Mouse (Mus musculus) heart, adult 2 months (tissue): ENCODE data around the gene Nucb1. TPM values are rescaled to one million over a fixed set of nuclear protein-coding genes. Genes with fewer than 3 reads are reported as not detected.

Experiments
- DNase-seq, 2 experiments: peaks; one replicate each; pipeline ENCODE4 v3.0.0; 2021
- H3K27ac ChIP-seq: fragments of 200-600 bp; 2 replicates; pipeline ENCODE4 v1.8.1; 2022
- H3K27me3 ChIP-seq: fragments of 200-500 bp; 2 replicates; pipeline ENCODE4 v1.6.1; 2012; ENCODE audit warnings: mild to moderate bottlenecking, low read length, inconsistent platforms, mixed read lengths; ENCODE audit not compliant: control insufficient read depth, insufficient read depth
- H3K36me3 ChIP-seq: fragments of 200-500 bp; 2 replicates; pipeline ENCODE4 v1.6.1; 2012; ENCODE audit warnings: low read length, inconsistent platforms; ENCODE audit not compliant: control insufficient read depth, insufficient read depth
- H3K4me1 ChIP-seq: fragments of 200-500 bp; 2 replicates; pipeline ENCODE4 v1.6.1; 2011; ENCODE audit warnings: low read length; ENCODE audit not compliant: control insufficient read depth, insufficient read depth
- H3K4me3 ChIP-seq: fragments of 200-600 bp; 2 replicates; pipeline ENCODE4 v1.8.1; 2022
- H3K79me2 ChIP-seq: fragments of 200-500 bp; replicated peaks from 2 replicates; pipeline ENCODE4 v1.6.1; 2012; ENCODE audit warnings: mild to moderate bottlenecking, inconsistent platforms, low read length, moderate library complexity, mixed read lengths; ENCODE audit not compliant: control insufficient read depth, insufficient read depth
- H3K9ac ChIP-seq: fragments of 200-500 bp; 2 replicates; pipeline ENCODE4 v1.6.1; 2012; ENCODE audit warnings: low read depth, mild to moderate bottlenecking, control low read depth, inconsistent platforms, low read length, mixed read lengths
- CTCF ChIP-seq: fragments of 200-600 bp; IDR thresholded peaks from 2 replicates; pipeline ENCODE4 v1.8.1; 2022; ENCODE audit warnings: antibody characterized with exemption, mild to moderate bottlenecking, moderate library complexity
- EP300 ChIP-seq: fragments of 200-500 bp; IDR thresholded peaks from 2 replicates; pipeline ENCODE4 v1.6.1; 2011; ENCODE audit warnings: low read depth, low read length, control low read depth; ENCODE audit not compliant: insufficient read depth
- POLR2A ChIP-seq: fragments of 200-500 bp; IDR thresholded peaks from 2 replicates; pipeline ENCODE4 v1.6.1; 2011; ENCODE audit warnings: mild to moderate bottlenecking, low read depth, low read length, control low read depth; ENCODE audit not compliant: insufficient read depth
- WGBS: fragments of 180-500 bp; shearing (Covaris S2); methylation state at CpG from one replicate; pipeline ENCODE4 v1.1.7; 2018; 5-methylcytosine and 5-hydroxymethylcytosine counted together
- intact Hi-C: fragments of 180-260 bp; cut with DNase I; formaldehyde crosslinking; loops from one replicate; pipeline ENCODE4 v1.15.1; 2025
- polyA plus RNA-seq: library from polyadenylated mRNA; depleted of rRNA; stranded (reverse); fragments of >200 nt; gene quantifications from 2 replicates; pipeline ENCODE4 v1.2.3, GENCODE M21; 2012
- total RNA-seq, 2 experiments: library from RNA; stranded (reverse); gene quantifications; 2 replicates each; pipeline ENCODE4 v1.2.3; 2021

Nucb1 gene
- total and polyA plus RNA-seq, 3 experiments, result 132 to 177 (median 152) TPM

DNA sequence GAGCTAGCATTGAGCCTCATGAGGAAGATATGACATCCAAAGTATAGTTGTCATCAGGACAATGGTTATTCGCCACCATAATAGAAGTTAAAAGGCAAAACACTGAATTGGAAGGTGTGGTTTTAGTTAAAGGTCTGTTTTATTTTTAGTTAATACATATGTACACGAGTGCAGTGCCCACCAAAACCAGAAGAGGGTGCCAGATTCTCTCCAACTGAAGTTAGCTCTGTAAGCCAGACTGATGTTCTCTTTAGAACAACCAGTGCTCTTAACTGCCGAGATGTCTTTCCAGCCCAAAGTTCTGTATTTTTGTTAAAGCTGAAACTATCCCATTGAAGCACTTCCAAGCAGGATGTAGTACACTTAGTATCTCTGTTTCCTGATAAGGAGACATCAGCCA lies 39.3 kb downstream of the Nucb1 start:
- Histone ChIP-seq H3K27me3 (no peaks in the 10 kb centered on the region), H3K4me1 (0 out of 2 replicates have a peak, but pooled peaks cover 2% of the 10 kb centered on the region), H3K9ac (no peak overlapping the region), H3K36me3 (no peaks in the 10 kb centered on the region), H3K4me3 (no peak overlapping the region), H3K79me2 (no peaks in the 10 kb centered on the region), H3K27ac (no peak overlapping the region)
- peak; percentile 70 to 79 for DNase-seq
- TF ChIP-seq EP300 (no peak), CTCF (peak; percentile 96), POLR2A (no peak)
- intact Hi-C loops, result no loop called here
- WGBS, result 6% methylated on average over 3 of the region's 3 CpGs

GRCm38 (mm10) chr7:45467090-45467670 lies 43.0 kb downstream of the Nucb1 start:
- TF ChIP-seq EP300, result no peak
- no peak for TF ChIP-seq CTCF
- TF ChIP-seq POLR2A, result no peak
- H3K4me3 ChIP-seq, result peak overlapping the region; percentile 92
- H3K9ac ChIP-seq, result peak overlapping the region; percentile 61; the same call in 1 of the 2 replicates
- H3K4me1 ChIP-seq, result 0 out of 2 replicates have a peak, but pooled peaks cover 3% of the 10 kb centered on the region
- H3K79me2 ChIP-seq, result no peaks in the 10 kb centered on the region
- H3K27me3 ChIP-seq, result no peaks in the 10 kb centered on the region
- peak overlapping the region; percentile 86 for H3K27ac ChIP-seq
- intact Hi-C loops, result loop anchor here (10.0 kb wide), 1 partner anchor 338 kb away; no protein-coding TSS in a partner anchor
- WGBS, result 44% methylated on average over 7 of the region's 7 CpGs
- DNase-seq, result no peak
- H3K36me3 ChIP-seq, result no peaks in the 10 kb centered on the region

DNA sequence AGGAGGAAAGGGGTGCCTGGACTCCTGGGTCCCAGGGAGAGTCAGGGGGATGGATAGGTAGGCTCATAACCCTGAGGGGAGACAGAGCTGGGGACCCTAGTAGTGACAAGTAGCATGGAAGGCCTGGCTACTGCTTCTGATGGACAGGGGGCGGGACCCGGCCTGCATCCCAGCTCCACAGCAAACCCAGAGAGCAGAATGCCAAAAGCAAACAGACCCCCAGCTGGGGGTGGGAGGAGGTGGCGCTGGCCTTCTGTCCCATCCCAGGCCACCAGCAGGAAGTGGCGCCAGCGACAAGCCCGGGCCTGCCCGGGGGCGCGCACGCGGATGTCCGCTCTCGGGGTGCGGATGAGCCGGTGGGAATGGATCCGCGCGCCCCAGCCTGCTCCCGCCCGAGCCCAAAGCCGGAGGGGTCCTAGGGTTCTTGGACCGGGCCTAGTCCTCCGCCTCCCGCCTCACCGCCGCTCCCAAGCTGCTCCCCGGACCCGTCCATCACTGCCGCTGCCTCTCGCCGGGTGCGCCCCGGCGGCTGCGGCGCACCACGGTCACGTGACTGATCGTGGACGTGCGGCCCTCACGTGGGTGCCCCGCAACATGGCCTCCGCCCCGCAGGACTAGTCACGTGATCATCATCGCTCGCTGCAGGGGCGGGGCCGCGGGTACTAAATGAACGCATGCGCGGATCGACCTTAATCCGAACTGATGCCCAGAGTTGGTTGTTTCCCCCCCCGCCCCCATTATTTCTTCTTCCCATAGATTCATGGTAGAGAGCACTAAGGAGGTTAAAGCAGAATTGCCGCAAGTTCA lies 43.7 kb downstream of the Nucb1 start, which contains the start of gene Bax:
Gene Bax, minus strand, starts transcription at position 616 of the 807 bp plus-strand sequence.
- TF ChIP-seq POLR2A (peak; percentile 76), CTCF (peak; percentile 17; the same call in 1 of the 2 replicates), EP300 (0 out of 2 replicates have a peak, but pooled peaks have one; percentile 68)
- Histone ChIP-seq H3K27me3 (no peaks in the 10 kb centered on the region), H3K9ac (peak within 1 kb of the TSS; percentile 93), H3K4me3 (peak within 1 kb of the TSS; percentile 92), H3K27ac (peak within 1 kb of the TSS; percentile 86), H3K79me2 (no peaks in the 10 kb centered on the region), H3K4me1 (0 out of 2 replicates have a peak, but pooled peaks cover 3% of the 10 kb centered on the region), H3K36me3 (no peaks in the 10 kb centered on the region)
- DNase-seq, result peak; percentile 95 to 96
- WGBS, result under 1% methylated on average over 58 of the region's 58 CpGs
- intact Hi-C loops, result loop anchor here (10.0 kb wide), 1 partner anchor 338 kb away; no protein-coding TSS in a partner anchor

- H3K79me2 ChIP-seq, result no peaks in the 10 kb centered on the region
- no peak overlapping the region; the same call in 1 of the 2 replicates for H3K27ac ChIP-seq
- peaks cover 8% of the 10 kb centered on the region for H3K4me1 ChIP-seq
- no peak for DNase-seq
- TF ChIP-seq CTCF (0 out of 2 replicates have a peak, but pooled peaks have one; percentile 14), POLR2A (no peak)
- H3K4me3 ChIP-seq, result no peak overlapping the region; the same call in 1 of the 2 replicates
- intact Hi-C loops, result loop anchor here (10.0 kb wide), 1 partner anchor 339 kb away; no protein-coding TSS in a partner anchor
- H3K36me3 ChIP-seq, result no peaks in the 10 kb centered on the region
- no peak overlapping the region for H3K9ac ChIP-seq
- 78% methylated on average over 9 of the region's 9 CpGs for WGBS
- no peaks in the 10 kb centered on the region for H3K27me3 ChIP-seq
These were observed 44.7 kb downstream of the Nucb1 start for GRCm38 (mm10) chr7:45465549-45465948.

DNA sequence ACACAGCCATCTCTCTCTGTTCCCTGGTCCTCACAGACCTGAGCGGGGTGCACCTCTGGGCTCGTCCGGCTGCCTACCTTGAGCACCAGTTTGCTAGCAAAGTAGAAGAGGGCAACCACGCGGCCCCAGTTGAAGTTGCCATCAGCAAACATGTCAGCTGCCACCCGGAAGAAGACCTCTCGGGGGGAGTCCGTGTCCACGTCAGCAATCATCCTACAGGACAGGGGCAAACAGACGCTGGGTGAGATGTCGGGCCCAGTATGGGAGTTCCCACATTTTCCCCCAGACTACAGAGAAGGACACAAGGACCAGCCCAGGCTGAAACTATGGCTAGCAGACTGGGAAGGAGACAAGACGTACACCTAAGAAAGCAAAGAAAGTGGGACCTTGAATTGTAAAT lies 45.1 kb downstream of the Nucb1 start:
- H3K4me3 ChIP-seq, result no peak overlapping the region
- TF ChIP-seq CTCF (no peak), POLR2A (no peak), EP300 (no peak)
- WGBS, result 95% methylated on average over 12 of the region's 12 CpGs

More for the DNA sequence above, 45.1 kb downstream of the Nucb1 start:
- Histone ChIP-seq H3K9ac (no peak overlapping the region), H3K36me3 (no peaks in the 10 kb centered on the region), H3K79me2 (no peaks in the 10 kb centered on the region), H3K27ac (no peak overlapping the region), H3K4me1 (peaks cover 11% of the 10 kb centered on the region), H3K27me3 (no peaks in the 10 kb centered on the region)
- intact Hi-C loops, result loop anchor here (10.0 kb wide), 1 partner anchor 340 kb away; no protein-coding TSS in a partner anchor
- DNase-seq, result no peak
